Mouse (Mus musculus) liver, embryonic 14.5 days (tissue): Measurements from ENCODE around the gene Mad1l1. TPM values are rescaled to one million over a fixed set of nuclear protein-coding genes. Genes with fewer than 3 reads are reported as not detected.

ENCODE experiments used
- ATAC-seq: fragments of 200-750 bp; cut with Nextera tagmentation; 2 replicates; pipeline ENCODE4 v1.8.0; 2017; ENCODE audit warnings: moderate number of reproducible peaks, mild to moderate bottlenecking, moderate library complexity; ENCODE audit not compliant: insufficient read depth
- DNase-seq, 3 experiments: peaks; one replicate each; pipeline ENCODE4 v3.0.0-alpha.2; 2012 to 2013; ENCODE audit warnings: low read depth in 3 of 3, low spot score in 3 of 3
- H3K27ac ChIP-seq: fragments of 300-500 bp; sonication (generic); 2 replicates; pipeline ENCODE4 v1.5.1; 2014; ENCODE audit warnings: moderate library complexity, mild to moderate bottlenecking, control low read depth, inconsistent platforms
- H3K27me3 ChIP-seq: fragments of 300-500 bp; sonication (generic); 2 replicates; pipeline ENCODE4 v1.6.1; 2014; ENCODE audit warnings: mild to moderate bottlenecking, low read length, moderate library complexity; ENCODE audit not compliant: control insufficient read depth, insufficient read depth
- H3K36me3 ChIP-seq: fragments of 300-500 bp; sonication (generic); replicated peaks from 2 replicates; pipeline ENCODE4 v1.6.1; 2014; ENCODE audit warnings: low read depth; ENCODE audit not compliant: control insufficient read depth, insufficient read depth
- H3K4me1 ChIP-seq, 2 experiments: fragments of 200-500 bp in 1 of 2; fragments of 300-500 bp in 1 of 2; sonication (generic) in 1 of 2; replicated peaks; 2 replicates each; pipeline ENCODE4 v1.6.1; 2012 to 2014; ENCODE audit warnings: antibody characterized with exemption in 1 of 2, inconsistent platforms in 1 of 2, low read length in 1 of 2; ENCODE audit not compliant: control insufficient read depth in 2 of 2, insufficient read depth in 2 of 2
- H3K4me2 ChIP-seq: fragments of 300-500 bp; sonication (generic); 2 replicates; pipeline ENCODE4 v1.6.1; 2014; ENCODE audit warnings: low read depth, mild to moderate bottlenecking, control low read depth, moderate library complexity
- H3K4me3 ChIP-seq, 2 experiments: fragments of 200-500 bp in 1 of 2; fragments of 300-500 bp in 1 of 2; sonication (generic) in 1 of 2; 2 replicates each; pipeline ENCODE4 v1.5.1; 2012 to 2014; ENCODE audit warnings: low read depth in 2 of 2, low read length in 2 of 2, mild to moderate bottlenecking in 2 of 2, control low read depth in 1 of 2, inconsistent platforms in 1 of 2, moderate library complexity in 1 of 2; ENCODE audit not compliant: insufficient read depth in 1 of 2
- H3K9ac ChIP-seq: fragments of 300-500 bp; sonication (generic); replicated peaks from 2 replicates; pipeline ENCODE4 v1.6.1; 2014; ENCODE audit warnings: mild to moderate bottlenecking, control low read depth, moderate library complexity
- H3K9me3 ChIP-seq: fragments of 300-500 bp; sonication (generic); 2 replicates; pipeline ENCODE4 v1.6.1; 2016; ENCODE audit warnings: low read length, mixed read lengths; ENCODE audit not compliant: control insufficient read depth
- CTCF ChIP-seq: IDR thresholded peaks from 2 replicates; pipeline ENCODE4 v1.5.1; 2016; ENCODE audit warnings: antibody characterized with exemption, low read depth, control low read depth
- EP300 ChIP-seq: IDR thresholded peaks from 2 replicates; pipeline ENCODE4 v1.6.1; 2016; ENCODE audit warnings: antibody characterized with exemption, low read depth
- WGBS: fragments of 180-500 bp; shearing (Covaris S2); extraction: QIAGEN DNeasy Blood & Tissue Kit; methylation state at CpG from one replicate; pipeline ENCODE4 v1.1.7; 2014; ENCODE audit not compliant: insufficient replicate concordance; 5-methylcytosine and 5-hydroxymethylcytosine counted together
- polyA plus RNA-seq, 2 experiments: library from polyadenylated mRNA; depleted of rRNA in 1 of 2; stranded (reverse) in 1 of 2; unstranded in 1 of 2; fragments of >200 nt; fragmentation: Nextera tagmentation in 1 of 2; extraction: Ambion mirVana in 1 of 2; gene quantifications; 2 replicates each; pipeline versions ENCODE4 v1.2.1 to v1.2.3; 2012 to 2014

Gene Mad1l1
- polyA plus RNA-seq, 2 experiments = 15.5 to 16.9 TPM

DNA sequence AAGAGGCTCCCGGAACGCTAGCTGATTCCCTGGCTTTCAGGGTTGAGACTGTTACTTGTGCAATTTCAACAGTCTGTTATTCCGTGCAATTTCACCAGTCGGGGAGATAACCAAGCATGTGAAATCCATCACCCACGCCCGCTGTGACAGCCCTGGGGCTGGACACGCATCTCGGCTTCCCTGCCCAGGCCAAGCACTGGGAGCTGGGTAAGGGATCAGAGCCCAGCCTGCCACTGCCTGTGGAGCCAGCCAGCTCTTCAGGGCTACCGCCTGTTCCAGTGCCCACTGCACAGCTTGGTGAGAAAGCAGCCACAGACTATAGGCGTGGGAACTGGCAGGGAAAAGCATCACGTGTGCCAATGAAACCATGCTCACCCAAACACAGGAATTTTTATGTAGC is 229.8 kb downstream of the Mad1l1 start:
- Histone ChIP-seq H3K4me2 (no peak overlapping the region), H3K9me3 (no peaks in the 10 kb centered on the region), H3K27ac (no peak overlapping the region), H3K4me3 (no peak overlapping the region), H3K36me3 (no peaks in the 10 kb centered on the region), H3K4me1 (no peaks in the 10 kb centered on the region), H3K27me3 (no peaks in the 10 kb centered on the region), H3K9ac (no peak overlapping the region)
- TF ChIP-seq CTCF (no peak), EP300 (no peak)
- DNase-seq (no peak), ATAC-seq (no peak)
- WGBS = 84% methylated on average over 11 of the region's 11 CpGs

DNA sequence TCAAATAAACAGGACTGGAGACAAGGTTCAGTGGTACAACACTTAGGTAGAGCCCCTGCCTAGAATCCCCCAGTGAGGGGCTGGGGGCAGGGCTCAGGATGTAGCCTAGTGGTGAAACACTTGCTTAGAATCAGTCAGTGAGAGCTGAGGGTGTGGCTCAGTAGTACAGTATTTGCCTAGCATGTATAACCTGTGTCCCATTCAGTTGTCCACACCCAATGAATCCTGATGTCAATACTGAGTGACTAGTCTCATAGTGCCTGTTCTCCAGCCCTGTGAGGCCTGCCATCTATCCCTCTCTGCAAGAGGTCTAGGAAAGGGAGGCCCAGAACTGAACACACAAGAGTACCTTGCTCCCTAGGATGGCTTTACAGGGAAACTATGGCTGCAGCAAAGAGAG is 232.1 kb downstream of the Mad1l1 start:
- H3K4me2 ChIP-seq = no peak overlapping the region
- H3K36me3 ChIP-seq = no peaks in the 10 kb centered on the region
- no peak for TF ChIP-seq EP300
- TF ChIP-seq CTCF = no peak
- no peaks in the 10 kb centered on the region for H3K9me3 ChIP-seq
- H3K4me3 ChIP-seq = no peak overlapping the region
- ATAC-seq (no peak), DNase-seq (no peak)
- no peaks in the 10 kb centered on the region for H3K27me3 ChIP-seq
- no peak overlapping the region for H3K27ac ChIP-seq
- H3K9ac ChIP-seq = no peak overlapping the region
- H3K4me1 ChIP-seq = no peaks in the 10 kb centered on the region

DNA sequence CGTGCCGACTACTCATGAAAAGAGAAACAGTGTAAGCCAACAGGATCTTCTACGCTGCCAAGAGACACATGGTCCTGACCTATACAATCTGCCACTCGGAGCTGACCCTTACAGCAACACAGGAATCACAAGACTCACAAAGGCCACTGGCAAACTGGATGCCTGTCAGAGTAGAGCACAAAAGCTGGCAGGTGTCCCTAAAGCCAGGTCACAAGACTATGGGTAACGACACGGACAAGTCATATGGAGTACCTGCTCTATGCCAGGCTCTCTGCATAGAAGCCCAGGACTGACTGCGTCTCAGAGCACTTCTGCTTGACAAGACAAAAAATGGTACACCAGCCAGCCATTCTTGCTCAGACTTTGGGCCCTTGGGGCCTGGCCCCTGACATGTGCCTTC is 234.1 kb downstream of the Mad1l1 start:
- H3K9ac ChIP-seq = no peak overlapping the region
- H3K36me3 ChIP-seq = no peaks in the 10 kb centered on the region
- no peaks in the 10 kb centered on the region for H3K27me3 ChIP-seq
- ATAC-seq (no peak), DNase-seq (no peak)
- no peak overlapping the region for H3K27ac ChIP-seq
- H3K4me3 ChIP-seq = no peak overlapping the region
- no peak for TF ChIP-seq EP300
- no peak for TF ChIP-seq CTCF
- 80% methylated on average over 7 of the region's 7 CpGs for WGBS
- H3K4me1 ChIP-seq = no peaks in the 10 kb centered on the region
- H3K9me3 ChIP-seq = no peaks in the 10 kb centered on the region
- H3K4me2 ChIP-seq = no peak overlapping the region

DNA sequence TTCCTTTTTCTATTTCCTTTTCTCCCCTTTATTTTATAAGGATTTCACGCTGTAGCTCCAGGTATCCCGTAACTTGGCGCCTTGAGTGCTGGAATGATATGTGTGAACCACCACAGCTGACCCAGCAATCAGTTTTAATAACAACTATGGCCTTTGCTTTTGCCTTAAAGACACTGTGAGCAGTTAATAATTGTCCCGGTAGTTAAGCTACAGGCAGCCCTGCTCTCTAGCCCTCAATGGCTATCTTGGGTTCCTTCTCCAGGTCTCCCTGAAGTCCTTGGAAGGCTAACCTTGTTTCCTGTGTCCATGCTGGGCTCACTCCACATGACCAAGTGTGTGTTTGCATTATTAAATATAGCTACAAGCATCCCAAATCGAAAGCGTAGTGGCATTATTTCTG is 237.0 kb downstream of the Mad1l1 start:
- TF ChIP-seq CTCF = no peak
- TF ChIP-seq EP300 = no peak
- DNase-seq (no peak), ATAC-seq (no peak)
- Histone ChIP-seq H3K4me2 (no peak overlapping the region), H3K9ac (no peak overlapping the region), H3K4me1 (no peaks in the 10 kb centered on the region), H3K36me3 (no peaks in the 10 kb centered on the region), H3K27ac (no peak overlapping the region), H3K27me3 (no peaks in the 10 kb centered on the region), H3K9me3 (no peaks in the 10 kb centered on the region), H3K4me3 (no peak overlapping the region)
- WGBS = 86% methylated on average over 6 of the region's 6 CpGs

DNA sequence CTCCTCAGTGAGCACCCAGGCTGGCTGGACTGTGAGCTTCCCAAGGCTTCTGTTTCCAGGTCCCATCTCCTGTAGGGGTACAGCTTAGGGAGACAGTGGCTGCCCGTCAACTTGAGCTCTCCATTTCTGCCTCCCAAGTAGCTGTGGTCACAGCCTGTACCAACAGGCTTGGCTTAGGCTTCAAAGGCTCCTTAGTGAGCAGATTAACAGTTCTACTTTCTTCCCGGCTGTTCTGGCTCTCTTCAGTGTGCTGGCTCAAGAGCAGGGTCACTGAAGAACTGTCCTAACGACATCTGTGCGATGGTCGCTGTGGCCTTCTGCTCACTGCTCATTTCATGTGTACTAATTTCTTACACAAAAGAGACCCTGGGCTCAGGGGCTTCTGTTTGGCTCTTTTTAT is 237.4 kb downstream of the Mad1l1 start:
- 82% methylated on average over 5 of the region's 5 CpGs for WGBS
- Histone ChIP-seq H3K4me1 (no peaks in the 10 kb centered on the region), H3K4me3 (no peak overlapping the region), H3K27ac (no peak overlapping the region), H3K9me3 (no peaks in the 10 kb centered on the region), H3K36me3 (no peaks in the 10 kb centered on the region), H3K9ac (no peak overlapping the region), H3K4me2 (no peak overlapping the region), H3K27me3 (no peaks in the 10 kb centered on the region)
- DNase-seq (no peak), ATAC-seq (no peak)
- no peak for TF ChIP-seq CTCF
- TF ChIP-seq EP300 = no peak
